Mouse (Mus musculus) intestine, embryonic 15.5 days (tissue): ENCODE data around the gene Ankrd13a. TPM values are rescaled to one million over a fixed set of nuclear protein-coding genes. Genes with fewer than 3 reads are reported as not detected.
"Not testable (repeated sequence)": the region's sequence is repeated elsewhere in the genome, so short reads cannot be mapped to it uniquely, and the experiment has no call there.

Source experiments
- ATAC-seq: fragments of 200-750 bp; cut with Nextera tagmentation; 2 replicates; pipeline ENCODE4 v1.8.0; 2017; ENCODE audit warnings: moderate TSS enrichment, moderate library complexity
- H3K27ac ChIP-seq: fragments of 300-500 bp; sonication (generic); 2 replicates; pipeline ENCODE4 v1.5.1; 2015; ENCODE audit warnings: mild to moderate bottlenecking, inconsistent platforms
- H3K27me3 ChIP-seq: fragments of 300-500 bp; sonication (generic); replicated peaks from 2 replicates; pipeline ENCODE4 v1.6.1; 2015; ENCODE audit warnings: inconsistent platforms
- H3K36me3 ChIP-seq: fragments of 300-500 bp; sonication (generic); 2 replicates; pipeline ENCODE4 v1.6.1; 2015; ENCODE audit warnings: inconsistent platforms
- H3K4me1 ChIP-seq: fragments of 300-500 bp; sonication (generic); replicated peaks from 2 replicates; pipeline ENCODE4 v1.6.1; 2015; ENCODE audit warnings: inconsistent platforms
- H3K4me2 ChIP-seq: fragments of 300-500 bp; sonication (generic); replicated peaks from 2 replicates; pipeline ENCODE4 v1.6.1; 2015; ENCODE audit warnings: mild to moderate bottlenecking, inconsistent platforms
- H3K4me3 ChIP-seq: fragments of 300-500 bp; sonication (generic); replicated peaks from 2 replicates; pipeline ENCODE4 v1.5.1; 2015; ENCODE audit warnings: inconsistent platforms
- H3K9ac ChIP-seq: fragments of 300-500 bp; sonication (generic); 2 replicates; pipeline ENCODE4 v1.6.1; 2015; ENCODE audit warnings: inconsistent platforms
- H3K9me3 ChIP-seq: fragments of 300-500 bp; sonication (generic); 2 replicates; pipeline ENCODE4 v1.6.1; 2016; ENCODE audit warnings: inconsistent platforms
- WGBS: fragments of 180-500 bp; shearing (Covaris S2); methylation state at CpG from one replicate; pipeline ENCODE4 v1.1.7; 2015; 5-methylcytosine and 5-hydroxymethylcytosine counted together
- polyA plus RNA-seq: library from polyadenylated mRNA; unstranded; fragments of >200 nt; fragmentation: Nextera tagmentation; extraction: Ambion mirVana; gene quantifications from 2 replicates; pipeline ENCODE4 v1.2.1, GENCODE M21; 2015

Ankrd13a gene
- polyA plus RNA-seq, 1 experiment from 2014 or later: 55.3 TPM

DNA sequence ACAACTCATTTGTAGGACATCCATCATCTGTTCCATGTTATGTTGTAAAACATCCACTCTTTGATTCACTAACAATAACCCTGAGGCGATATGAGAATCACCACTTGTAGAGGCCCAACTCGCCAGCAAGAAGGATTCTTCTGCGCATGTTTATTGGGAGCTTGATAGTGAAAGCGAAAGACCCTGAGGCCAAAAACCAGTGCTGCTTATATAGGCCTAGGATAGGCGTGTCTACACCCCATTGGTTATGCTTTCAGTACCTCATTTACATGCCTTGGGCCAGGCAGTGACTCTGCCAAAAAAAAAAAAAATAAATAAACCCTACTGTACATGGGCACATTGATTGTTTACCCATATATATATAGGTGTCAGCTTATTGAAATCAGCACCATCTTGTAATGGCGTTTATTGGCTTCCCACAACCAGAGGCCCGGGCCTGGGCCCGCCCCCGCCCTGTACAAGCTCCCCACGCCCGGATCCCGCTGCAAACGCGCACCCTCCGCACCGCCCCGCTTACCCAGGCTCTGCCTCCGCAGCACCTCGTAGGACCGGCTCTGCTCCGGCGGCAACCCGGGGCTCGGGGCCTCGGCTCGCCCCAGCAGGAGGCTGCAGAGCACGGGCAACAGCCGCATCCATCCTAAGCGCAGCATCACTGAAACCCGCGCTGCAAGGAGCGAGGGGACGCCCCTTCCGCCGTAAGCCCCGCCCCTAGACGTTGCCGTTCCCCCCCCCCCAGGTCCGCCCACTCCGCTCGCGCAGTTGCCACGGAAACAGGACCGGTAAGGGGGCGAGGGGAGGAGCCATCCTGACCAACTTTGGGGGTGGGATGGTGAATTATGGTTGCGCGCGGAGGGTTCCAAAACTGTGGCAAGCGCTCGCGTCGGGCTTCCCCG, 48.6 kb downstream of the Ankrd13a start, which contains the start of gene 1500011B03Rik:
1500011B03Rik (minus strand) TSS at position 673 of the 893 bp plus-strand sequence.
- Histone ChIP-seq H3K27ac (peak within 1 kb of the TSS; percentile 78), H3K9me3 (no peaks in the 10 kb centered on the region), H3K27me3 (no peaks in the 10 kb centered on the region), H3K4me1 (no peaks in the 10 kb centered on the region), H3K36me3 (0 out of 2 replicates have a peak, but pooled peaks cover 3% of the 10 kb centered on the region), H3K4me3 (peak within 1 kb of the TSS; percentile 79), H3K9ac (peak within 1 kb of the TSS; percentile 70), H3K4me2 (peak within 1 kb of the TSS; percentile 82)
- 8% methylated on average over 53 of the region's 53 CpGs for WGBS
- peak; percentile 82 for ATAC-seq

DNA sequence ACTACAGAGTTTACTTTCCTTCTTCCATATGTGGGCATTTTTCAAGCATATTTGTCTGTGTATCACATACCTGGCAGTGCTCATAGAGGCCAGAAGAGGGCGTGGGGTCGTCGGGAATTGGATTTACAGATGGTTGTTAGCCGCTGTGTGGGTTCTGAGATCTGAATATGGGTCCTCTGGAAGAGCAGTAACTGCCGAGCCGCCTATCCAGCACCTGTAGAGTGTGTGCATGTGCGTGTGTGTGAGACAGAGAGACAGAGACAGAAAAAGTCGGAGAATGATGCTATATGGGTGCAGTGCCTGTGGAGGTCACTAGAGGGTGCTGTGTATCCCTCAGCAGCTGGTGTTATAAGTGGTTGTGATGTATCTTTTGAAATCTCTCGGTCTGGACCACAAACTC, 49.7 kb downstream of the Ankrd13a start:
- no peak for ATAC-seq
- Histone ChIP-seq H3K9me3 (no peaks in the 10 kb centered on the region), H3K4me3 (no peak overlapping the region), H3K4me1 (no peaks in the 10 kb centered on the region), H3K4me2 (no peak overlapping the region; the same call in 1 of the 2 replicates), H3K27me3 (no peaks in the 10 kb centered on the region), H3K36me3 (0 out of 2 replicates have a peak, but pooled peaks cover 3% of the 10 kb centered on the region), H3K9ac (no peak overlapping the region), H3K27ac (no peak overlapping the region)
- 24% methylated on average over 9 of the region's 9 CpGs for WGBS

- 0 out of 2 replicates have a peak, but pooled peaks cover 3% of the 10 kb centered on the region for H3K36me3 ChIP-seq
- peak overlapping the region; percentile 50 for H3K9ac ChIP-seq
- H3K27me3 ChIP-seq: no peaks in the 10 kb centered on the region
- peak overlapping the region; percentile 88 for H3K4me2 ChIP-seq
- H3K27ac ChIP-seq: peak overlapping the region; percentile 79
- peak overlapping the region; percentile 44 for H3K4me3 ChIP-seq
- H3K9me3 ChIP-seq: no peaks in the 10 kb centered on the region
- WGBS: 6% methylated on average over 27 of the region's 27 CpGs
- H3K4me1 ChIP-seq: no peaks in the 10 kb centered on the region
- peak; percentile 97 for ATAC-seq
Measured at GRCm38 (mm10) chr5:114825978-114826691, 51.7 kb downstream of the Ankrd13a start.

- Histone ChIP-seq H3K27me3 (no peaks in the 10 kb centered on the region), H3K4me2 (no peak overlapping the region), H3K36me3 (no peaks in the 10 kb centered on the region), H3K9ac (no peak overlapping the region), H3K9me3 (no peaks in the 10 kb centered on the region), H3K4me3 (no peak overlapping the region), H3K4me1 (no peaks in the 10 kb centered on the region), H3K27ac (no peak overlapping the region)
- no peak for ATAC-seq
- WGBS: 83% methylated on average over 12 of the region's 12 CpGs
Measured at GRCm38 (mm10) chr5:114827427-114827826, 53.0 kb downstream of the Ankrd13a start.

GRCm38 (mm10) chr5:114829740-114830139, 55.3 kb downstream of the Ankrd13a start:
- H3K27me3 ChIP-seq: no peaks in the 10 kb centered on the region
- no peaks in the 10 kb centered on the region for H3K4me1 ChIP-seq
- no peak overlapping the region for H3K27ac ChIP-seq
- no peak overlapping the region for H3K4me2 ChIP-seq
- no peak for ATAC-seq
- no peak overlapping the region for H3K4me3 ChIP-seq
- no peaks in the 10 kb centered on the region for H3K36me3 ChIP-seq
- H3K9ac ChIP-seq: no peak overlapping the region
- WGBS: 68% methylated on average over 3 of the region's 3 CpGs
- no peaks in the 10 kb centered on the region for H3K9me3 ChIP-seq

- Histone ChIP-seq H3K9me3 (no peaks in the 10 kb centered on the region), H3K9ac (no peak overlapping the region), H3K4me1 (no peaks in the 10 kb centered on the region), H3K4me2 (no peak overlapping the region), H3K36me3 (no peaks in the 10 kb centered on the region), H3K27ac (no peak overlapping the region), H3K4me3 (no peak overlapping the region), H3K27me3 (no peaks in the 10 kb centered on the region)
- no peak for ATAC-seq
- 48% methylated on average over 12 of the region's 12 CpGs for WGBS
Measured at GRCm38 (mm10) chr5:114836886-114837285, 62.4 kb downstream of the Ankrd13a start.

DNA sequence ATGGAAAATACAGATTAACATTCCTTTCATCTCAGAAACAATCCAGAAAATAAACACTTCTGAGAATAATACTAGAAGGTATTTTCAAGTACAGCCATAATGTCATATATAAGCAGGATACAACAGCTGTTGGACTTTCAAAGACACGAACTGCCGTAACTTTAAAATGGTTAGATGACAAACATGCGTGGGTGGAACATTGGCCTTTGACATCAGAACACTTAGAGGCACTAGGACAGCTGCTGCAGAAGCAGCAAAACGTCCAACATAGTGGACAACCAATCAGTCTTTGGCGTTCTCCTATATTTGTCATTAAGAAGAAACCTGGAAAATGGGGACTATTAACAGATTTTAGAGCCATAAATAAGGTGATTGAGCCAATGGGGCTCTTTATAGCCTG, 66.0 kb downstream of the Ankrd13a start:
- not testable (repeated sequence) for H3K9me3 ChIP-seq, H3K27ac ChIP-seq, H3K4me2 ChIP-seq, H3K9ac ChIP-seq, H3K4me1 ChIP-seq, H3K27me3 ChIP-seq, ATAC-seq, H3K4me3 ChIP-seq, H3K36me3 ChIP-seq
- WGBS: 39% methylated on average over 5 of the region's 5 CpGs

DNA sequence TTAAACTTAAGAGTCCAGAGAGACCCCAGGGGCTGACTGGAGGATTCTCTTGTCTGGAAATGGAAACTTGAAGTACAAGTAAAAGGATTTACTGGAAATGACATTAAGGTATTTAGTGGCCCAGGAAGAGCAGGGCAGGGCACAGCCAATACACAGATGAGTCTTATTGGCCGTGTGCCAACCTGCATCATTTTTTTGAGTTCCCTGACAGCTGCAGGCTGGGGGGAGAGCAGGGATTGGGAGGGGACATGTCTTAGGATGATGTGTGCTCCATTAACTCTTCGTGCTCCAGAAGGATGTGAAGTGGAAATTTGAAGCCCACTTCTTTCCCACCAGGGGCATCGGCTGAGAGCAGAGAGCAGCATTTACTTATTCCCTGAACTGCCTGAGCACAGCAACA, 67.7 kb downstream of the Ankrd13a start:
- WGBS: 27% methylated on average over 3 of the region's 3 CpGs
- H3K36me3 ChIP-seq, ATAC-seq, H3K9ac ChIP-seq, H3K4me2 ChIP-seq, H3K4me1 ChIP-seq, H3K4me3 ChIP-seq, H3K9me3 ChIP-seq, H3K27ac ChIP-seq, H3K27me3 ChIP-seq: not testable (repeated sequence)

GRCm38 (mm10) chr5:114842674-114843073, 68.2 kb downstream of the Ankrd13a start:
- no peak overlapping the region for H3K4me2 ChIP-seq
- 64% methylated on average over 5 of the region's 5 CpGs for WGBS
- no peaks in the 10 kb centered on the region for H3K9me3 ChIP-seq
- H3K36me3 ChIP-seq: no peaks in the 10 kb centered on the region
- no peaks in the 10 kb centered on the region for H3K27me3 ChIP-seq
- no peak for ATAC-seq
- no peak overlapping the region for H3K9ac ChIP-seq
- peaks cover 6% of the 10 kb centered on the region for H3K4me1 ChIP-seq
- no peak overlapping the region for H3K27ac ChIP-seq
- no peak overlapping the region for H3K4me3 ChIP-seq

DNA sequence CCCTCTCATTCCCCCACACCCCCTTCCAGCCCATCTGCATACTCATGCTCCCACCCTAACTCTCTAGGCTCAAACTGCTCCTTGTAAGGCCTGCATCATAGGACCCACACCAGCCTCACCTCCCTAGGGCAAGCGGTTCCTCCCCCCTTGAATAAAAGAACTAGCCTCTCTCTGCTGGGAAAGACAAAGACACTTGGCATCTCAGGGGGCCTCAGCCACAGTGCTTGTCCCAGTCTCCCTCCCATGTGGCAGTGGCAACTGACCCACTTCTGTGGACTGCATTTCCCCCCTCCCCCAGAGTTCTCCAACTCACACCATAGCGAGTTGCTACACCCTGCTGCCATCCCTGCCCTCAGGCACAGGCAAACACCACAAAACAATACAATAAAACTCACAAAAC, 69.9 kb downstream of the Ankrd13a start:
- H3K27ac ChIP-seq, H3K36me3 ChIP-seq, H3K9ac ChIP-seq, H3K4me2 ChIP-seq, H3K4me1 ChIP-seq, H3K4me3 ChIP-seq, H3K9me3 ChIP-seq, ATAC-seq, H3K27me3 ChIP-seq: not testable (repeated sequence)
- WGBS: 80% methylated on average over 2 of the region's 2 CpGs

DNA sequence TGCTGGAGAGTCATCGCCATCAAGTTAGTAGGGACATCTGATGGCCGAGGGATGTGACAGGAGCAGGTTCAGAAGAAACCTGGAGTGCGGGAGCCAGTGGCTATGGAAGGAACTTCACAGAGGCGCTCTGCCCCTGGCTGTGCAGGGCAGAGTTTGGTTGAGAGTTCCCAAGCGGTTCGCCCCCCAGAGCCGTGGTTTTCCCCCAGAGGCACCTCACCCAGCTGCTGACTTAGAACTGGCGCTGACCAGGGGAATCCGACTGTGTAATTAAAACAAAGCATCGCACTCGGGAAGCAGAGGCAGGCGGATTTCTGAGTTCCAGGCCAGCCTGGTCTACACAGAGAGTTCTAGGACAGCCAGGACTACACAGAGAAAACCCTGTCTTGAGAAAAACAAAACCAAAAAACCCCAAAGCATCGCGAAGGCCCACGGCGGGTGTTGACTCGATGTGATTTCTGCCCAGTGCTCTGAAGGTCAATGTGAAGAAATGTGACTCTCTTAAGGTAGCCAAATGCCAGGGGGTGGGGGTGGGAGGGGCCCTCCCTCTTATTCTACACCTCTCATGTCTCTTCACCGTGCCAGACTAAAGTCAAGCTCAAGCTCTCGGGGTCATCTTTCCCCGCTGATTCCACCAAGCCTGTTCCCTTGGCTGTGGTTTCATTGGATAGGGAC, 77.2 kb downstream of the Ankrd13a start:
- no peaks in the 10 kb centered on the region for H3K4me1 ChIP-seq
- 84% methylated on average over 20 of the region's 20 CpGs for WGBS
- ATAC-seq: no peak
- H3K4me2 ChIP-seq: no peak overlapping the region
- H3K4me3 ChIP-seq: no peak overlapping the region
- no peaks in the 10 kb centered on the region for H3K36me3 ChIP-seq
- H3K9me3 ChIP-seq: no peaks in the 10 kb centered on the region
- no peaks in the 10 kb centered on the region for H3K27me3 ChIP-seq
- no peak overlapping the region for H3K9ac ChIP-seq
- no peak overlapping the region for H3K27ac ChIP-seq

- WGBS: 76% methylated on average over 3 of the region's 5 CpGs
- not testable (repeated sequence) for H3K27me3 ChIP-seq, H3K9me3 ChIP-seq, H3K27ac ChIP-seq, H3K9ac ChIP-seq, H3K4me3 ChIP-seq, ATAC-seq, H3K4me1 ChIP-seq, H3K4me2 ChIP-seq, H3K36me3 ChIP-seq
Measured at GRCm38 (mm10) chr5:114853364-114853763, 78.9 kb downstream of the Ankrd13a start, which contains the start of gene 4930519G04Rik. Gene 4930519G04Rik, plus strand, starts transcription at chr5:114853664.
